In the genomic region with DNA sequence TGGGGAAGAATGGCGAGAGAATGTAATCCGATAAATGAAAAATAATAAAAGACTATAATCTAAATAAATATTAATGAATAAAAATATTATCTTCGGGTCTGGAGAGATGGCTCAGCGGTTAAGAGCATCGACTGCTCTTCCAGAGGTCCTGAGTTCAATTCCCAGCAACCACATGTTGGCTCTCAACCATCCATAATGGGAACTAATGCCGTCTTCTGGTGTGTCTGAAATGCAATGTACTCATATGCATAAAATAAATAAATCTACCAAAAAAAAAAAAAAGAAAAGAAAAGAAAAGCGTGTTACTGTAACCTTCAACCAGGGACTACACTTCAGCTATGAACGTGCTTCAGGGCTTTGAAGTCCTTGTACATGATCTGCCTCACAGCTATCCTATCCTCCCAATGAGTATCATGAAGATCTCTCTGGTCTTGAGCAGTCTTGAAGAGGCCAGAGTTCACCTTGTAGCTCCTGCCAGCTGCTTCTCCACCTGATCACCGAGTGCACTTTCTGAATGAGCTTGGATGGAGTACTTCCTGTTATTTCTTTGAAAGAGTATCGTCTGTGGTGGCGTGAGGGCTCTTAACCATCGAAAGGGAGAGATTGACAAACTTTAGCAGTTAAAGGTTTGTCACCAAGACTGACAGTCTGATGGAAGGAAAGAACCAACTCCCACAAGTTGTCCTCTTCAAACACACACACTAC, we compare ENCODE assay signal across 8 mouse cellular contexts. TPM values are rescaled to one million over a fixed set of nuclear protein-coding genes. Genes with fewer than 3 reads are reported as not detected.
DNase-seq lines count a peak whose midpoint lies in the region; ATAC-seq and TF ChIP-seq lines count a peak whose summit lies in the region.

A gene (minus strand): TSS at position 118 of the 705 bp plus-strand sequence.

- peak; percentile 28 for DNase-seq in cerebellum, adult 9-11 months
- DNase-seq in cerebellum, postnatal 4 days (ENCODE audit: low spot score in 2 of 2), result no peak
- DNase-seq in G1E (ENCODE audit: low spot score), result no peak
- DNase-seq in forebrain, embryonic 10.5 days (ENCODE audit: extremely low spot score, low spot score), result no peak
- no peak for DNase-seq in liver, embryonic 11.5 days (ENCODE audit: low spot score)
- DNase-seq in naive thymus-derived CD4-positive, alpha-beta T cell, adult 2 months (ENCODE audit: low read depth), result peak; percentile 39
- no peak for DNase-seq in natural killer cell, adult 2 months (ENCODE audit: low spot score in 2 of 2)

- 58% methylated on average over 12 of the region's 12 CpGs for WGBS in forebrain, embryonic 10.5 days
- WGBS in liver, embryonic 11.5 days, result 42% methylated on average over 12 of the region's 12 CpGs

- peak within 1 kb of the TSS; percentile 95 for H3K9ac ChIP-seq in liver, embryonic 11.5 days (ENCODE audit: low read depth, low read length)

- H3K4me2 ChIP-seq in liver, embryonic 11.5 days, result peak within 1 kb of the TSS; percentile 74

- H3K9me3 ChIP-seq in G1E (replicated peaks), result no peaks in the 10 kb centered on the region
- no peaks in the 10 kb centered on the region for H3K9me3 ChIP-seq in forebrain, embryonic 10.5 days
- H3K9me3 ChIP-seq in liver, embryonic 11.5 days (ENCODE audit: control insufficient read depth, low read length), result no peaks in the 10 kb centered on the region

- ATAC-seq in G1E (ENCODE audit: extremely low read depth, insufficient number of reproducible peaks, low FRiP score, poor library complexity, severe bottlenecking), result no peak
- ATAC-seq in hematopoietic stem cell, adult 5-6 weeks (replicated peaks in 1 of 2; ENCODE audit: insufficient read depth in 1 of 2, low FRiP score in 2 of 2, low TSS enrichment in 1 of 2, low read depth in 1 of 2, poor library complexity in 2 of 2, severe bottlenecking in 2 of 2), result no peak
- ATAC-seq in liver, embryonic 11.5 days (replicated peaks; ENCODE audit: low FRiP score), result no peak

- peak within 1 kb of the TSS; percentile 90 for H3K27ac ChIP-seq in forebrain, embryonic 10.5 days
- peak within 1 kb of the TSS; percentile 82 for H3K27ac ChIP-seq in liver, embryonic 11.5 days (ENCODE audit: low read depth, low read length)

- TF ChIP-seq CTCF in G1E (IDR thresholded peaks at IDR 0.05; ENCODE audit: low read depth, low read length), result no peak

- H3K4me1 ChIP-seq in G1E (ENCODE audit: insufficient read depth, low read depth, low read length), result peaks cover 18% of the 10 kb centered on the region
- H3K4me1 ChIP-seq in forebrain, embryonic 10.5 days, result peaks cover 11% of the 10 kb centered on the region
- peaks cover 8% of the 10 kb centered on the region for H3K4me1 ChIP-seq in liver, embryonic 11.5 days (replicated peaks; ENCODE audit: control insufficient read depth, insufficient read depth, low read length)

- peak within 1 kb of the TSS; percentile 76 for H3K4me3 ChIP-seq in G1E (ENCODE audit: low read depth, low read length)
- peak within 1 kb of the TSS; percentile 84 for H3K4me3 ChIP-seq in forebrain, embryonic 10.5 days
- H3K4me3 ChIP-seq in liver, embryonic 11.5 days (ENCODE audit: low read depth, low read length), result peak within 1 kb of the TSS; percentile 89

- H3K27me3 ChIP-seq in G1E (ENCODE audit: insufficient read depth, low read length), result no peaks in the 10 kb centered on the region; the same call in 1 of the 2 replicates
- H3K27me3 ChIP-seq in forebrain, embryonic 10.5 days (ENCODE audit: poor library complexity, severe bottlenecking), result no peaks in the 10 kb centered on the region
- no peaks in the 10 kb centered on the region for H3K27me3 ChIP-seq in liver, embryonic 11.5 days (replicated peaks; ENCODE audit: control insufficient read depth, insufficient read depth, low read length)

- peaks cover 16% of the 10 kb centered on the region for H3K36me3 ChIP-seq in G1E (replicated peaks)
- H3K36me3 ChIP-seq in forebrain, embryonic 10.5 days (replicated peaks), result peaks cover 19% of the 10 kb centered on the region
- H3K36me3 ChIP-seq in liver, embryonic 11.5 days (ENCODE audit: control insufficient read depth, insufficient read depth, low read length), result peaks cover 4% of the 10 kb centered on the region

RNA-seq across cellular contexts. Expression of the gene that starts here (rescaled TPM):
- total RNA-seq in G1E (2014; fragmentation: Nextera tagmentation), result 117 and 184 TPM in 2 replicates
- 143 and 188 TPM in 2 replicates for total RNA-seq in G1E (2017)
- 10.0 and 22.1 TPM in 2 replicates for polyA plus RNA-seq in G1E (2012)
- polyA plus RNA-seq in forebrain, embryonic 10.5 days (2016; fragmentation: Nextera tagmentation; extraction: Ambion mirVana), result 395 and 413 TPM in 2 replicates
- total RNA-seq in hematopoietic stem cell, adult 5-6 weeks (2017), result 54.4 and 62.1 TPM in 2 replicates
- 280 and 292 TPM in 2 replicates for polyA plus RNA-seq in liver, embryonic 11.5 days (2014; fragmentation: Nextera tagmentation; extraction: Ambion mirVana)

Comparison
In these comparisons a context has a peak if more than half of its experiments do, and no peak if none do; other contexts are left out.
1. RNA of the gene that starts here (polyA plus RNA-seq): 395 to 413 TPM in forebrain, embryonic 10.5 days and 280 to 292 TPM in liver, embryonic 11.5 days; 10.0 to 22.1 TPM in G1E; every median in the first group is over 10 times any median in the second.
2. DNase-seq: peak in cerebellum, adult 9-11 months (single experiment) and naive thymus-derived CD4-positive, alpha-beta T cell, adult 2 months (single experiment); none in cerebellum, postnatal 4 days (0 of 2), G1E (single experiment), forebrain, embryonic 10.5 days (single experiment), liver, embryonic 11.5 days (single experiment) and natural killer cell, adult 2 months (0 of 2).
3. Peak in every context shown above with its lines, with median percentiles within 50 percentile points of each other: H3K4me3 ChIP-seq.